In the genomic region with DNA sequence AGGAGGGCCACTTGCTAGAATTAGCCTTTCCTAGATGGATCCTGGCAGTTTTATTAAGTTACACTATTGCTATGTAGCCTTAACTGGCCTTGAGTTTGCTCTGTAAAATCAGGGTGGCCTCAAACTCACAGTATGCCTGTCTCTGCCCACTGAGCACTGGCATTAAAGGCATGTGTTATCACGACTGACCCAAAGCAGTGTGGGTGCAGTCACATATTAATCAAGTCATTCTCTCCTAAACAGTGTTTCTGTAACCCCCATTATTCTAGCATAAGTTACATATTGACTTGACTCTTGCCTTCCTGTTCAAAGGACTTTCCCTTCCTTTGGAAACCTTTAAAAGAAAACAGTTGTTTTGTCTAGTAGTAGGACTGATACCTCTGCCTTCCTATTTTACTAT, we compare ENCODE assay signal across 18 mouse cellular contexts. TPM values are rescaled to one million over a fixed set of nuclear protein-coding genes. Genes with fewer than 3 reads are reported as not detected.
"Had no signal": no experiment of that assay in that cellular context is flagged by ENCODE, and none has a peak within 500 bp of the region (broad histone marks: within the 10 kb centered on the region; RNA-seq: fewer than 3 reads in every experiment).

No protein-coding gene starts in this region.

- H3K9ac ChIP-seq: lung, embryonic 14.5 days; midbrain, embryonic 12.5 days; neural tube, embryonic 13.5 days; neural tube, embryonic 15.5 days had no signal

- DNase-seq: lung, embryonic 14.5 days; lung, postnatal 10 days; lung, postnatal 4 days; midbrain, embryonic 14.5 days; retina, postnatal 1 day; right cerebral cortex, adult 18-20 months; right cerebral cortex, postnatal 25 days; right cerebral cortex, postnatal 4 days; spleen, adult 18-20 months; thymus, adult 18-20 months; thymus, postnatal 14 days; thymus, postnatal 36 days had no signal

- H3K27ac ChIP-seq: midbrain, embryonic 10.5 days; midbrain, embryonic 12.5 days; neural tube, embryonic 13.5 days; neural tube, embryonic 15.5 days had no signal

- ATAC-seq: midbrain, embryonic 16.5 days had no signal

- H3K27me3 ChIP-seq: midbrain, embryonic 12.5 days; neural tube, embryonic 13.5 days; neural tube, embryonic 15.5 days had no signal

- H3K4me3 ChIP-seq: midbrain, embryonic 10.5 days; midbrain, embryonic 12.5 days; myocyte; neural tube, embryonic 13.5 days; neural tube, embryonic 15.5 days had no signal

- H3K9me3 ChIP-seq: midbrain, embryonic 10.5 days; midbrain, embryonic 12.5 days; neural tube, embryonic 13.5 days; neural tube, embryonic 15.5 days had no signal

- H3K36me3 ChIP-seq: midbrain, embryonic 10.5 days; midbrain, embryonic 12.5 days; neural tube, embryonic 13.5 days; neural tube, embryonic 15.5 days had no signal

- H3K4me2 ChIP-seq: lung, embryonic 14.5 days; midbrain, embryonic 12.5 days; neural tube, embryonic 13.5 days; neural tube, embryonic 15.5 days had no signal

- H3K4me1 ChIP-seq: midbrain, embryonic 10.5 days; midbrain, embryonic 12.5 days; neural tube, embryonic 13.5 days; neural tube, embryonic 15.5 days had no signal

RNA-seq across cellular contexts. Expression of gene Gpr150, which starts 14.3 kb away (rescaled TPM):
- polyA plus RNA-seq: myocyte had no signal
